Mouse (Mus musculus): ENCODE data around the gene S100a10. TPM values are rescaled to one million over a fixed set of nuclear protein-coding genes. Genes with fewer than 3 reads are reported as not detected.

S100a10 gene
- total and polyA plus RNA-seq, 2 experiments from 2014 or later, result 68.9 to 134 TPM

DNA sequence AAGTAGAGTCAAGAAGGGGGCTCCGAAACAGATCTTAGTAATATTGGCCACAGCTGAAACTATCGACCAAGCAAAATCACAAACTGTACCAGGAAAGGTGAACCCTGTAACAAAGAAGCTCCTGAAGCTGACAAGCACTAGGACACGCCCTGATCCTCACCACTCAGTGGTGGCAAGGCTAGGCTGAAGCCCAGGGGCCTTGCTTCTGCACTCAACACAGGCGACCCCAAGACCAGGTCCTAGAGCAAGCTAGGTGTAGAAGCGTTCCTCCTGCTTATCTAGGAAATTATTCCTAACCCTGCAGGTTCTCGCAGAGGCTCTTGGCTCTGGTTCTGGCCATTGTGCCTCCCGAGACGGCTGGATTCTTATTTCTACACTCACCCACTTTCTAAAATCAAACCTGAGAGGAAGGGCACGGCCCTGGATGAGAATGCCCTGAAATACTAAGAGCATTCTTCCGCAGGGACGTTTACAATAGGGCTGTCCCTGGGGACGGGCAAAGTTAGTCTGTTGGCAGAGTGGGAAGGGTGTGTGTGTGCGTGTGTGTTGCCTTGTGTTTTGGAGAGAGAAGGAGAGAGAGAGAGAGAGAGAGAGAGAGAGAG is 400 bp upstream of the S100a10 start:
- Histone ChIP-seq H3K36me3 (ENCODE audit: insufficient read depth, low read length) (no peaks in the 10 kb centered on the region), H3K27ac (ENCODE audit: low read depth, low read length) (0 out of 2 replicates have a peak overlapping the region, but pooled peaks have one; percentile 70), H3K4me2 (ENCODE audit: low read depth, low read length, poor library complexity, severe bottlenecking) (peak overlapping the region; percentile 93), H3K27me3 (ENCODE audit: insufficient read depth, low read length) (no peaks in the 10 kb centered on the region), H3K9me3 (ENCODE audit: low read length) (no peaks in the 10 kb centered on the region), H3K4me3 (ENCODE audit: low read depth, low read length) (peak overlapping the region; percentile 53), H3K9ac (replicated peaks; ENCODE audit: low read length, poor library complexity, severe bottlenecking) (0 out of 2 replicates have a peak overlapping the region, but pooled peaks have one; percentile 65), H3K4me1 (ENCODE audit: insufficient read depth, low read length) (peaks cover 7% of the 10 kb centered on the region; the same call in 1 of the 2 replicates)
- DNase-seq (ENCODE audit: low spot score) (peak; percentile 22), ATAC-seq (ENCODE audit: low FRiP score) (peak; percentile 24; the same call in 1 of the 2 replicates)
- WGBS, result 17% methylated on average over 13 of the region's 13 CpGs
- TF ChIP-seq CTCF (IDR thresholded peaks at IDR 0.05), result no peak

GRCm38 (mm10) chr3:93555878-93556254 is 986 bp downstream of the S100a10 start:
- no peaks in the 10 kb centered on the region for H3K9me3 ChIP-seq (ENCODE audit: low read length)
- H3K4me1 ChIP-seq (ENCODE audit: insufficient read depth, low read length), result peaks cover 7% of the 10 kb centered on the region; the same call in 1 of the 2 replicates
- DNase-seq (ENCODE audit: low spot score), result peak; percentile 21
- H3K36me3 ChIP-seq (ENCODE audit: insufficient read depth, low read length), result no peaks in the 10 kb centered on the region
- H3K4me3 ChIP-seq (ENCODE audit: low read depth, low read length), result peak overlapping the region; percentile 53
- peak overlapping the region; percentile 93 for H3K4me2 ChIP-seq (ENCODE audit: low read depth, low read length, poor library complexity, severe bottlenecking)
- H3K27ac ChIP-seq (ENCODE audit: low read depth, low read length), result peak overlapping the region; percentile 70; the same call in 1 of the 2 replicates
- no peak for TF ChIP-seq CTCF (IDR thresholded peaks at IDR 0.05)
- WGBS, result 62% methylated on average over 2 of the region's 2 CpGs
- ATAC-seq (ENCODE audit: low FRiP score), result peak; percentile 50
- no peaks in the 10 kb centered on the region for H3K27me3 ChIP-seq (ENCODE audit: insufficient read depth, low read length)
- peak overlapping the region; percentile 65; the same call in 1 of the 2 replicates for H3K9ac ChIP-seq (replicated peaks; ENCODE audit: low read length, poor library complexity, severe bottlenecking)

DNA sequence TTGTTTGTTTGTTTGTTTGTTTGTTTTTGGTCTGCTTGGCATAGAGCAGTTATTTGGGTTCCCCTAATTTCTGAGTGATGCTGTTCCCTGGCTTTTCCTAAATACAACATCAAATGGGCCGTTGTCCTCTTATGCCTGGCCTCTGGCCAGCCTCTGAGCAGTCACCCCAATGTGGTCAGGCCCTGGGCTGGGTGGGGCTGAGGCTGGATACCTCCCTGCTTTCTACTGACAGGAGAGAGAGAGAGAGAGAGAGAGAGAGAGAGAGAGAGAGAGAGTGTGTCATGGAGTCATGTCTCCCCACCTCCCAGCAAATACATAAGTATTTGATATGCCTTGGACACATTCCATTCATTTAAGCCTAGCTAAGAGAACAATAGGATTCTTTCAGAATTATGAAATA is 1.7 kb downstream of the S100a10 start:
- peak overlapping the region; percentile 53; the same call in 1 of the 2 replicates for H3K4me3 ChIP-seq (ENCODE audit: low read depth, low read length)
- WGBS, result 67% methylated on average over 1 of the region's 1 CpGs
- TF ChIP-seq CTCF (IDR thresholded peaks at IDR 0.05), result no peak
- peak overlapping the region; percentile 93 for H3K4me2 ChIP-seq (ENCODE audit: low read depth, low read length, poor library complexity, severe bottlenecking)
- no peak overlapping the region for H3K9ac ChIP-seq (replicated peaks; ENCODE audit: low read length, poor library complexity, severe bottlenecking)
- H3K27me3 ChIP-seq (ENCODE audit: insufficient read depth, low read length), result no peaks in the 10 kb centered on the region
- H3K4me1 ChIP-seq (ENCODE audit: insufficient read depth, low read length), result peaks cover 7% of the 10 kb centered on the region; the same call in 1 of the 2 replicates
- no peak overlapping the region for H3K27ac ChIP-seq (ENCODE audit: low read depth, low read length)
- ATAC-seq (ENCODE audit: low FRiP score) (no peak), DNase-seq (ENCODE audit: low spot score) (no peak)
- no peaks in the 10 kb centered on the region for H3K36me3 ChIP-seq (ENCODE audit: insufficient read depth, low read length)
- H3K9me3 ChIP-seq (ENCODE audit: low read length), result no peaks in the 10 kb centered on the region

DNA sequence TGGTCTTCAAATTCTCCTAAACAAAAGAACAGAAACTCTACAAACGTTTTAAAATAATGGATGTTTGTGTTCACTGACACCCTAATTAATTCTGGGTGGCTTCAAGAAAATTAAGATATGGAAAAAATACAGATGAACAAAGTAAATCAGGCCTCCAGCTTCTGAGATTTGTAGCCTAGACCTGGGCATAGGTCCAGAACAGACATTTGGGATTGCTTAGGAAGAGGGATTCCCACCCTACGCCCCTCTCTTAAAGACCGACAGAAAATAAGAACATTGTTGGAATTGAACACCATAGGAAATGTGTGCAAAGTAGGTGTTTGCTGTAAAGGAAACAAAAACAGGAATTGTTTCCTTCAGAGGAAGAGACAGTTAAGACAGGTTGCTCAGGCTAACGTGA is 2.6 kb downstream of the S100a10 start:
- no peak overlapping the region for H3K27ac ChIP-seq (ENCODE audit: low read depth, low read length)
- no peaks in the 10 kb centered on the region for H3K27me3 ChIP-seq (ENCODE audit: insufficient read depth, low read length)
- H3K4me1 ChIP-seq (ENCODE audit: insufficient read depth, low read length), result peaks cover 7% of the 10 kb centered on the region; the same call in 1 of the 2 replicates
- no peak for TF ChIP-seq CTCF (IDR thresholded peaks at IDR 0.05)
- ATAC-seq (ENCODE audit: low FRiP score), result no peak
- no peak for DNase-seq (ENCODE audit: low spot score)
- H3K9me3 ChIP-seq (ENCODE audit: low read length), result no peaks in the 10 kb centered on the region
- H3K4me3 ChIP-seq (ENCODE audit: low read depth, low read length), result no peak overlapping the region
- H3K36me3 ChIP-seq (ENCODE audit: insufficient read depth, low read length), result no peaks in the 10 kb centered on the region
- no peak overlapping the region for H3K9ac ChIP-seq (replicated peaks; ENCODE audit: low read length, poor library complexity, severe bottlenecking)
- 64% methylated on average over 4 of the region's 4 CpGs for WGBS
- no peak overlapping the region for H3K4me2 ChIP-seq (ENCODE audit: low read depth, low read length, poor library complexity, severe bottlenecking)

DNA sequence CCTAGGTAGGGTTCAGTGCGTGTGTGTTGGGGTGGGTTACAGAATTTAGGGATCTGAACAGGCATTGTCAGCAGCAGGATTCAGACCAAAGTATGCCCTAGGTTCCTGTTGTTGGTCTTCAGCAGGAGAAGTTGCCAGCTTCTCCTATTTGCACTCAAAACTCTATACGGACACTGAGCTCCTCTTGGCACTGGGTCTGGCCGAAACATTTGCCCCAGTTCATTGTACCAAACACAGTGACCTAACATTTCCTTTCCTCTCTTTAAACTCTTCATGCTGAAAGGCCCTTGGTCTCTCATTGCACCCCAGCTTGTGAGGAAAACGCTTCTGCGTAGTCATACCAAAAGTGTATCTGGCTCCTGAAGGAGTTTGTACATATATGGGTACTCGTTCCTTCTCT is 5.1 kb downstream of the S100a10 start:
- Histone ChIP-seq H3K4me1 (ENCODE audit: insufficient read depth, low read length) (0 out of 2 replicates have a peak, but pooled peaks cover 4% of the 10 kb centered on the region), H3K9ac (replicated peaks; ENCODE audit: low read length, poor library complexity, severe bottlenecking) (no peak overlapping the region), H3K27ac (ENCODE audit: low read depth, low read length) (no peak overlapping the region), H3K4me2 (ENCODE audit: low read depth, low read length, poor library complexity, severe bottlenecking) (no peak overlapping the region), H3K36me3 (ENCODE audit: insufficient read depth, low read length) (no peaks in the 10 kb centered on the region; the same call in 1 of the 2 replicates), H3K27me3 (ENCODE audit: insufficient read depth, low read length) (no peaks in the 10 kb centered on the region), H3K9me3 (ENCODE audit: low read length) (no peaks in the 10 kb centered on the region), H3K4me3 (ENCODE audit: low read depth, low read length) (no peak overlapping the region)
- ATAC-seq (ENCODE audit: low FRiP score) (no peak), DNase-seq (ENCODE audit: low spot score) (no peak)
- 93% methylated on average over 6 of the region's 6 CpGs for WGBS
- TF ChIP-seq CTCF (IDR thresholded peaks at IDR 0.05), result no peak

GRCm38 (mm10) chr3:93562372-93562771 is 7.5 kb downstream of the S100a10 start:
- WGBS, result 93% methylated on average over 2 of the region's 2 CpGs
- Histone ChIP-seq H3K4me2 (ENCODE audit: low read depth, low read length, poor library complexity, severe bottlenecking) (no peak overlapping the region), H3K4me1 (ENCODE audit: insufficient read depth, low read length) (no peaks in the 10 kb centered on the region), H3K9ac (replicated peaks; ENCODE audit: low read length, poor library complexity, severe bottlenecking) (no peak overlapping the region), H3K36me3 (ENCODE audit: insufficient read depth, low read length) (no peaks in the 10 kb centered on the region; the same call in 1 of the 2 replicates), H3K27me3 (ENCODE audit: insufficient read depth, low read length) (no peaks in the 10 kb centered on the region), H3K9me3 (ENCODE audit: low read length) (no peaks in the 10 kb centered on the region), H3K4me3 (ENCODE audit: low read depth, low read length) (no peak overlapping the region), H3K27ac (ENCODE audit: low read depth, low read length) (no peak overlapping the region)
- TF ChIP-seq CTCF (IDR thresholded peaks at IDR 0.05), result no peak
- no peak for ATAC-seq (ENCODE audit: low FRiP score)
- no peak for DNase-seq (ENCODE audit: low spot score)

Data from midbrain, postnatal 0 days (tissue).